Mouse (Mus musculus) forebrain, embryonic 11.5 days (tissue): ENCODE measurements around the gene Gpr15. TPM values are rescaled to one million over a fixed set of nuclear protein-coding genes. Genes with fewer than 3 reads are reported as not detected.

Experiments
- ATAC-seq: fragments of 200-750 bp; cut with Nextera tagmentation; replicated peaks from 2 replicates; pipeline ENCODE4 v1.8.0; 2017; ENCODE audit warnings: moderate TSS enrichment; ENCODE audit not compliant: low FRiP score
- DNase-seq: peaks from one replicate; pipeline ENCODE4 v3.0.0-alpha.2; 2017; ENCODE audit warnings: low spot score
- H3K27ac ChIP-seq: fragments of 300-500 bp; sonication (generic); 2 replicates; pipeline ENCODE4 v1.5.1; 2014; ENCODE audit warnings: low read depth, low read length
- H3K27me3 ChIP-seq: fragments of 300-500 bp; sonication (generic); 2 replicates; pipeline ENCODE4 v1.6.1; 2014; ENCODE audit warnings: mild to moderate bottlenecking, low read length, mixed read lengths; ENCODE audit not compliant: control insufficient read depth, insufficient read depth
- H3K36me3 ChIP-seq: fragments of 300-500 bp; sonication (generic); 2 replicates; pipeline ENCODE4 v1.6.1; 2014; ENCODE audit warnings: mild to moderate bottlenecking, low read length, moderate library complexity, mixed read lengths; ENCODE audit not compliant: control insufficient read depth, insufficient read depth
- H3K4me1 ChIP-seq: fragments of 300-500 bp; sonication (generic); replicated peaks from 2 replicates; pipeline ENCODE4 v1.6.1; 2014; ENCODE audit warnings: low read length, mixed read lengths; ENCODE audit not compliant: control insufficient read depth, insufficient read depth
- H3K4me2 ChIP-seq: fragments of 300-500 bp; sonication (generic); 2 replicates; pipeline ENCODE4 v1.6.1; 2014; ENCODE audit warnings: low read depth, mild to moderate bottlenecking, low read length, moderate library complexity, mixed read lengths; ENCODE audit not compliant: severe bottlenecking
- H3K4me3 ChIP-seq: fragments of 300-500 bp; sonication (generic); 2 replicates; pipeline ENCODE4 v1.5.1; 2014; ENCODE audit warnings: low read depth, low read length
- H3K9ac ChIP-seq: fragments of 300-500 bp; sonication (generic); 2 replicates; pipeline ENCODE4 v1.6.1; 2014; ENCODE audit warnings: low read length
- H3K9me3 ChIP-seq: fragments of 300-500 bp; sonication (generic); 2 replicates; pipeline ENCODE4 v1.6.1; 2016; ENCODE audit warnings: low read length, mixed read lengths; ENCODE audit not compliant: control insufficient read depth
- WGBS: fragments of 180-500 bp; shearing (Covaris S2); extraction: QIAGEN DNeasy Blood & Tissue Kit; methylation state at CpG from one replicate; pipeline ENCODE4 v1.1.7; 2014; 5-methylcytosine and 5-hydroxymethylcytosine counted together
- polyA plus RNA-seq: library from polyadenylated mRNA; unstranded; fragments of >200 nt; fragmentation: Nextera tagmentation; extraction: Ambion mirVana; gene quantifications from 2 replicates; pipeline ENCODE4 v1.2.1, GENCODE M21; 2014

The Gpr15 gene
- polyA plus RNA-seq, 1 experiment from 2014 or later = not detected

- H3K9me3 ChIP-seq = no peaks in the 10 kb centered on the region
- ATAC-seq (no peak), DNase-seq (no peak)
- H3K36me3 ChIP-seq = no peaks in the 10 kb centered on the region
- H3K4me1 ChIP-seq = no peaks in the 10 kb centered on the region
- no peak overlapping the region for H3K9ac ChIP-seq
- no peak overlapping the region for H3K4me2 ChIP-seq
- no peak overlapping the region for H3K27ac ChIP-seq
- no peaks in the 10 kb centered on the region for H3K27me3 ChIP-seq
- no peak overlapping the region for H3K4me3 ChIP-seq
- 94% methylated on average over 4 of the region's 4 CpGs for WGBS
Observed at GRCm38 (mm10) chr16:58707276-58707905, 11.5 kb downstream of the Gpr15 start.

GRCm38 (mm10) chr16:58704999-58705398 is 13.9 kb downstream of the Gpr15 start:
- Histone ChIP-seq H3K27ac (no peak overlapping the region), H3K9ac (no peak overlapping the region), H3K4me3 (no peak overlapping the region), H3K4me1 (no peaks in the 10 kb centered on the region), H3K9me3 (no peaks in the 10 kb centered on the region), H3K27me3 (no peaks in the 10 kb centered on the region), H3K36me3 (no peaks in the 10 kb centered on the region), H3K4me2 (no peak overlapping the region)
- ATAC-seq (no peak), DNase-seq (no peak)

- Histone ChIP-seq H3K4me3 (no peak overlapping the region), H3K27me3 (no peaks in the 10 kb centered on the region), H3K36me3 (no peaks in the 10 kb centered on the region), H3K4me2 (no peak overlapping the region), H3K9me3 (no peaks in the 10 kb centered on the region), H3K27ac (no peak overlapping the region), H3K4me1 (no peaks in the 10 kb centered on the region), H3K9ac (no peak overlapping the region)
- DNase-seq (no peak), ATAC-seq (no peak)
- WGBS = 55% methylated on average over 10 of the region's 10 CpGs
Observed at GRCm38 (mm10) chr16:58703382-58704124, 15.3 kb downstream of the Gpr15 start.

DNA sequence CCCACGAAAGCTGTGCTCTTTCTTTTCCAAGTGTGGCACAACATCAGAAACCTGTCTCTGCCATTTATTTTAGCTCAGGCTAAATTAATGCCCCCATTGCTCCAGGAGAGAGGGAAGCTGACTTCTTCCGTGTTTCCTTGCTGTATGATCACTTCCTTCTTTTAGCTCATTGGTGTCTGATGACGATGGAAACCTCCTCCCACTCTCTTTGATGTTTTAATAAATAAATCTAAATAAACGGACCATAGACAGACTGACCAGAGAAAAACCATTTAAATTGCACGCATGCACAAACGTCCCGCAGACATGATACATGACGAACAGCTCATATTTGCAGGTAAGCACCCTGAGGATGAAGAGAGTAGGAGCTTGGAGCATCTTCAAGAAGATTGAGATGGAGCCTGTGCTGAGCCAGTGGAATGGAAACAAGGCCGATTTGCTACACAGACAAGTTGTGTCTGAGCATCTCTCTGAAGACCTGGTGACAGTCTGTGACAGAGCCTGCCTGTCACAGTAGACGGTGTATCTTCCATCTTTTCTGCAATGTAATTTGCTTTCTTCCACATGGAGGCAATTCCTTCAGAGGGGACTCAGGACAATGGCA is 16.4 kb downstream of the Gpr15 start:
- Histone ChIP-seq H3K4me3 (no peak overlapping the region), H3K9ac (no peak overlapping the region), H3K27me3 (no peaks in the 10 kb centered on the region), H3K4me2 (no peak overlapping the region), H3K9me3 (no peaks in the 10 kb centered on the region), H3K27ac (no peak overlapping the region), H3K36me3 (no peaks in the 10 kb centered on the region), H3K4me1 (no peaks in the 10 kb centered on the region)
- WGBS = 89% methylated on average over 10 of the region's 10 CpGs
- ATAC-seq = no peak
- no peak for DNase-seq

GRCm38 (mm10) chr16:58701779-58702178 is 17.1 kb downstream of the Gpr15 start:
- Histone ChIP-seq H3K4me3 (no peak overlapping the region), H3K4me2 (no peak overlapping the region), H3K27ac (no peak overlapping the region), H3K9me3 (no peaks in the 10 kb centered on the region), H3K9ac (no peak overlapping the region), H3K36me3 (no peaks in the 10 kb centered on the region), H3K27me3 (no peaks in the 10 kb centered on the region), H3K4me1 (no peaks in the 10 kb centered on the region)
- no peak for ATAC-seq
- no peak for DNase-seq
- WGBS = 77% methylated on average over 6 of the region's 6 CpGs

GRCm38 (mm10) chr16:58700816-58701424 is 17.9 kb downstream of the Gpr15 start:
- no peaks in the 10 kb centered on the region for H3K9me3 ChIP-seq
- no peaks in the 10 kb centered on the region for H3K27me3 ChIP-seq
- H3K27ac ChIP-seq = no peak overlapping the region
- ATAC-seq (no peak), DNase-seq (no peak)
- no peak overlapping the region for H3K4me2 ChIP-seq
- no peak overlapping the region for H3K9ac ChIP-seq
- H3K4me1 ChIP-seq = no peaks in the 10 kb centered on the region
- H3K4me3 ChIP-seq = no peak overlapping the region
- WGBS = 83% methylated on average over 12 of the region's 12 CpGs
- H3K36me3 ChIP-seq = no peaks in the 10 kb centered on the region

- Histone ChIP-seq H3K4me3 (no peak overlapping the region), H3K4me2 (no peak overlapping the region), H3K27ac (no peak overlapping the region), H3K9me3 (no peaks in the 10 kb centered on the region), H3K9ac (no peak overlapping the region), H3K36me3 (no peaks in the 10 kb centered on the region), H3K4me1 (no peaks in the 10 kb centered on the region), H3K27me3 (no peaks in the 10 kb centered on the region)
- no peak for ATAC-seq
- WGBS = 86% methylated on average over 6 of the region's 6 CpGs
- DNase-seq = no peak
Observed at GRCm38 (mm10) chr16:58700174-58700573, 18.7 kb downstream of the Gpr15 start.

GRCm38 (mm10) chr16:58697261-58697660 is 21.6 kb downstream of the Gpr15 start:
- no peak for DNase-seq
- no peak overlapping the region for H3K9ac ChIP-seq
- no peak for ATAC-seq
- no peak overlapping the region for H3K4me3 ChIP-seq
- no peaks in the 10 kb centered on the region for H3K36me3 ChIP-seq
- WGBS = 100% methylated on average over 1 of the region's 1 CpGs
- H3K27ac ChIP-seq = no peak overlapping the region
- no peak overlapping the region for H3K4me2 ChIP-seq
- H3K4me1 ChIP-seq = no peaks in the 10 kb centered on the region
- H3K27me3 ChIP-seq = no peaks in the 10 kb centered on the region
- H3K9me3 ChIP-seq = no peaks in the 10 kb centered on the region
